Mouse (Mus musculus) cerebellum, adult 8-10 months (tissue): ENCODE results near the gene Spast.
"Not testable (repeated sequence)": the region's sequence is repeated elsewhere in the genome, so short reads cannot be mapped to it uniquely, and the experiment has no call there.

Source experiments
- DNase-seq: peaks from one replicate; pipeline ENCODE4 v3.0.0; 2022

Spast gene

DNA sequence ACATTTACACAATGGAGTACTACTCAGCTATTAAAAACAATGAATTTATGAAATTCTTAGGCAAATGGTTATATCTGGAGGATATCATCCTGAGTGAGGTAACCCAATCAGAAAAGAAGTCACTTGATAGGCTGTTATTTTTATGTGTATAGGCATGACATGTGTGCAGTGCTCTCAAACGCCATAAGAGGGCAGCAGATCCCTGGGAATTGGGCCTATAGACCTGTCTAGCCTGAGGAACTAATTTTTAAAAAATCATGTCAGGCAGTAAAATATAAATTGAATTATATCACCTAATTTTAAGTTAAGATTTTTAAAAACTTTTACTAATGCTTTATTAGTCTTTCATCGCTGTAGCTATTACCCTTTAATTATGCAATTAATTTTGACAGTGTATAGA lies 10.6 kb upstream of the Spast start:
- DNase-seq: not testable (repeated sequence)

DNA sequence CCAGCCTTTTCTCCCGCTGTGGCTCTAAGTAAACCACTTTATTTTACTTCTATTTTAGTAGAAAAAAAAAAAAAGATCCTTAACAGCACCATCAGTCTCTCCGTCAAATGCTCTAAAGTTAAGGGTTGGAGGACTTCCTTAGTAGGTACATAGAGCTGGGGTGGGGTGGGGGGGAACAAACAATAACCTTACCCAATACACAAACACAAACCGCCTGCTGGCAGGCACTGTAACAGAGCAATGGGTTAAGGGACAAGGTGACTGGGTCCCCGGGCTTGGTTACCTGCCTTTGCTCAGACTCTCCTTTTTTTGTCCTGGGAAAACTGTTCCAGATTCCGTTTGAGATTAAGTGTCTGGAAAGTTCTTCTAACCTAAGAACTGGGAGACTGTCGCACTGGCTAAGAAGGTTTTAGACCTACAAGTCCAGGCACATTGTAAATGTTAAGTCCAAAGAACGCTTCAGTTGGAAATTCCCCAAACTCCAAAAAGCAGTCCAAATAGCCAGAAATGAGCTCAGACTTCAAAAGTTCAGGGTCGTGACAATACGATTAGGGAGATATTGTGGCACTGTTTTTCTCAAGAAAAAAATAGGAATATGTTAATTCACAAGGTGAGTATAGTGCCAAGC lies 7.6 kb upstream of the Spast start:
- DNase-seq: no peak

DNA sequence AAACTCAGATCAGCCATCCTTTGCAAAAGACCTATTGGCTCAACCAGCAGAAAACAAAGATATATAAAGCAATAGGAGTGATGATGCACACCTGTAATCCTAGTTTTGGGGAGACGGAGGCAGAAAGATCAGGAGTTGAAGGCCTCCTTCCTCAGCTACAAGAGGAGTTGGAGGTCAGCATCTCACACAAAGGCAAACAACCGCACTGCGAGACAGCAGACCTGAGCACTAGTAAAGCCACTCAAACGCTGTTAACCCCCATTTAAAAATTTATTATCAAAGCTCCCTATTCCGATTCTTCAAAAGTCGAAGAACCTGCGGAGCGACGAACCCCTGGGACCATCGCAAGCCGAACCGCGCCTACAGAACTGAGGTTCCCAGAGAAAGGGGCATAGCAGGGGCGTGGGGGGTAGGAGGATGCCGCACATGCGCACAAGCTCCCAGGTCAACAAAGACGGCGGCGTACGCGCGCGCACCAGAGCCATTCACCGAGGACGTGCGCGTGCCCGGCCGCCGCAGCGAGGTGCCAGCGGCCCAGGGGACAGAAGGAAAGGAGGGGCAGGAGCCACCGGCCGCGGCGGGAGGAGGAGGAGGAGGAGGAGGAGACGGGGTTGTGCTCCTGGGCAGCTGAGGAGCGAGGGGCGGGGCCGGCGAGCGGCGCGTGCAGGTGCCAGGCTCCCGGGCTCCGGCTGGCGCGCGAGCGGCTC lies 409 bp upstream of the Spast start:
- DNase-seq: peak; percentile 96

DNA sequence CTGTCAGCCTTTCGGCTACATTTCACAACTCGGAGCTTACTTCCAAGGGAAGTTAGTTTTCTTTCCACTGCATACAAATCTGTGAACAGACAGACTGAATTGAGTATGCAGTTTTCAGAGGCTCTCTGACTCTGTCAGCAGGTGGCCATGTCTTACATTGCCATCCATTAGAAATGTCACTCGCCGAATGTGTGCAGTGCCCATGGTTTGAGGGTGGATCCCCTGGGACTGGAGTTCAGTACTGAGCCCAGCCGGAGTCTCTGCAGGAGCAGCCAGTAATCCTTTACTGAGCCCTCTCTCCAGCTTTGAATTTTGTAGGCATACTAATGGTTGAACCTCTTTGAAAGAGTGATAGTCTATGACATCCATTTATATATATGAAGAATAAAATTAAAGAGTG lies 2.4 kb downstream of the Spast start:
- DNase-seq: no peak

DNA sequence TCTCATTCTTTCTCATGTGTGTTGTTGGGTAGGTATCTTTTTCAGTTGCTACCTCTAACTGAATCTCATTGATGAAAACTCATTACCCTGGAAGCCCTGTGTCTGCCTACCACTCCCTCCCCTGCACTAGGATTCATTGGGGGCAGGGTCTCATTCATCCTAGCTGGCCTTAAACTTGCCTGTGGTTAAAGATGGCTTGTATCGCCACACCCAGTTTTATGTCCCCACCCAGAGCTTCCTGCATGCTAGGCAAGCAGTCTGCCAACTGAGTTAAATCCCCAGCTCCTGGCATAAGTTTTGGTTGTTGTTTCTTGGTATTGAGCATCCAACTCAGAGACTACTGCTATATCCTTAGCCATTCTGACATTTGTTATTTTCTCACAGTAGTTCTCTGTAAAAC lies 24.8 kb downstream of the Spast start:
- DNase-seq: no peak

DNA sequence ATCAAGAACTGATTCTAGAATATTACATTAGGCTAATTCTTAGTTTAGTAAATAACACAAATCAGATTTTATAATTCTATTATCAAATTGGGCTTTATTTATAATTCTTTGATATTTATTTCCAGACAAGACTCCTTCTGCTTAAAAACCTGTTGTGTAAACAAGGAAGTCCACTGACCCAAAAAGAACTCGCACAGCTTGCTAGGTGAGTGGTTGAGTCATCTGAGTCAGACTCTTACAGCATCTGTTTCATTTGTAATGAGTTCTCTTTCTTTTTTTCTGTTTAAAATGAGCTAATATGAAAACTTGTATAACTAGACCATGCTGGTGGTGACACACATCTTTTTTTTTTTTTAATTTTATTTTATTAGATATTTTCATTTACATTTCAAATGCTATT lies 38.1 kb downstream of the Spast start:
- no peak for DNase-seq

DNA sequence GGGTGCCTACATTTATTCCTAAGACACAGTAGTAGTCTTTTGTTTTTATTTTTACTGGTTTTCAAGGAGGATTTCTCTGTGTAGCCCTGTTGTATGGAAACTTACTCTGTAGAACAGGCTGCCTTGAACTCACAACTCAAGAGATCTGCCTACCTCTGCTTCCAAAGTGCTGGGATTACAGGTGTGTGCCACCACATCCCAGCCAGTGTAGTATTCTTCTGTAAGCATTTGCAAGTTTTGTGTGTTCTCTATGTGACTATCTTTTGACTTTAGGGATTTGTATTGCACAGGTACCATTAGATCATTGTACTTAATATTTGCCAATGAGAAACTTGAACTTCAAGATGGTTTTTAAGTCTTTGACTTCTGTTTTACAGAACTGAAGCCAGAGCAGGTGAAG lies 47.9 kb downstream of the Spast start:
- no peak for DNase-seq

DNA sequence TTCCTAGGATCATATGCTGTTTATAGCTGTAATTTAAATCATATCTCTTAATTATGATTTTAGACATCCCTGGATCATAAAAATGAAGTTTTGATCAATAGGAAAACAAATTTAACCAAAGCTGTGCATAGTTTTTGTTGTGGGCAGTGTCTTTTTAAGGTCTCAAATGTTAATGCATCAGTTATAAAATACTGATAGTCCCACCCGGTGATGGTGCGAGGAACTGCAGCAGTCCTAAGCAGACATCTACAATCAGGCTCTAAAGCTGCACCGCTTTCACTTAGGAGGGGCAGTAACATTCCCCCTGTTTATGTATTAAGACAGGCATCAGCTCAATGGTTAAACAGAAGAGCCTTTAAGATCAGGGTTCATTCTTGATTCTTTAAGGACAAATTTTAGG lies 51.1 kb downstream of the Spast start:
- no peak for DNase-seq

DNA sequence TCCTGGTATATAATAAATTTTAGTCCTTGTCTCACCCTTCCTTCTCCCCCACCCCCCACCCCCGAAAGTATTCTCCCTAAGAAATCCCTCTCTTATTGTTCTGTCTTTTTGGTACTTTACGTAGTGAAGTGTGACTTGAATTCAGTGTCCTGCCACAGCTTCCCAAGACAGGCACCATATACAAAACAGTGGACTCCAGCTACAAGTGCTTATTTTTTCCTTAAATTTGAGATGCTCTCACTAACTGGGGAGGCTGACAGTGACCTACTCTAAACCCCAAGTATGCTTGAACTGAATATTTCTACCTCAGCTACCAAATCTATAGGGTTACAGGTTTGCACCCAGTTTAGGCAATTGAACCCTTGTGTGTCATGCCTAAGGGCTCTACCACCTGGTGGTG lies 55.6 kb downstream of the Spast start:
- DNase-seq: no peak

DNA sequence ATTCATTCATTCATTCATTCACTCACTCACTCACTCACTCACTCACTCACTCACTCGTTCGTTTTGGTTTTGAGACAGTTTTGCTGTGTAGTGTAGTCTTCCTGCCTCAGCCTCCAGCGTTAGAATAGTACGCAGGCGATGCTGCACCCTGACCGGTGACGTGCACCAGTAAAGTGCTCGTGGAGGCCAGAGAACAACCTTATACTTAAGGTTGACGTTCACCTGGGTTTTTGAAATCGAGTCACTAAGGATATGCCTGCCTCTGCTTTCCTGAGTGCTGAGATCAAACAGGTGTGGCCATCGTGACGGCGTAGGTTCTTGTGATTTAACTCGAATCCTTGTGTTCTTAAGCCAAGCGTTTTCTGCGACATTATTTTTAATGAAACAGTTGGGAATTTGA lies 56.1 kb downstream of the Spast start:
- DNase-seq: no peak

DNA sequence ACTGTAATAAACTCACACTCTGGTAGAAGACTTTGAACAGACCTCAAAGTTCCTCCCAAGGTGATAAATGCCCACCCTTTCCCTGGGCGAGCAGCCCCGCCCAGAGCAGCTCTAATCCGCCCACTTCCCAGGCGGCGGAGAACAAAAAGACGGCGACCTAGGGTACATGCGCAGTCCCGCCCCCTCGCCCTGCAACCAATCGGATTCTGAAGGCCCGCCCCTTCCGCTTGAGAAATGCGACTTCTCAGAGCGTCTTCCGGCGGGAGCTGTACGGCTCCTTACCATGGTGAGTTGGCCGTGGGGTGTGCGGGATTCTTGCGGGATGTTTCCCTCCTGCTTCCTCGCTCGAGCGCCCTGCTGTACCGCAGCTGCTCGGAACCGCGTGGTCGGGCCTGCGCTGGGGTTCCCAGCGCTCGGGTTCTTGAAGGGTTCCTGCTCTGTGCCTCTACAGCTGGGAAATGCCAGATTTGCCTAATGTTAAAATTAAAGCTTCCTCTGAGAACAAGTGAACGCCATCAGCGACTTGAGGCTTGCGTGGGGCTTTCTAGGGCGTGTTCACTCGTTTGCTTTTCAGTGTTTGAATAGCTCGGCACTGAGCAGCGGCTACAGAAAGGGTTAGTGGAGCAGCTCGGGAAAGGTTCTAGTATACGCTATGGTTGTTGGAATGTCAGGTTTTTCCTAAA lies 56.7 kb downstream of the Spast start, which contains the start of gene Slc30a6:
Gene Slc30a6 (plus strand): TSS at position 226 of the 683 bp plus-strand sequence.
- DNase-seq: peak; percentile 96

DNA sequence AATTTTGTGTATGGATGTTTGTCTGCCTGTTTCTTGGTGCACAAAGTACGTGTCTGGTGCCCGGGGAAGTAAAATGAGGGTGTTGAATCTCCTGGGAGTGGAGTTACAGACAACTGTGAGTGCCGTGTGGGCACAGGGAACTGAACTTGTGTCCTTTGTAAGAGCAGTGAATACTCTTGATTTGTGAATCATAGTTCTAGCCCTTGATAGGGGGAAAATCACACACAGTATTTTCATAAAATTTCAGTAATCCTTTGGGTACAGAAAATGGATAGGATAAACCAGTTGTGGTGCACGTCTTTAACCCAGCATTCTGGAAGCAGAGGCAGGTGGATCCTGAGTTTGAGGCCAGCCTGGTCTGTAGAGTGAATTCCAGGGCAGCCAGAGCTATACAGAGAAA lies 58.0 kb downstream of the Spast start:
- no peak for DNase-seq

DNA sequence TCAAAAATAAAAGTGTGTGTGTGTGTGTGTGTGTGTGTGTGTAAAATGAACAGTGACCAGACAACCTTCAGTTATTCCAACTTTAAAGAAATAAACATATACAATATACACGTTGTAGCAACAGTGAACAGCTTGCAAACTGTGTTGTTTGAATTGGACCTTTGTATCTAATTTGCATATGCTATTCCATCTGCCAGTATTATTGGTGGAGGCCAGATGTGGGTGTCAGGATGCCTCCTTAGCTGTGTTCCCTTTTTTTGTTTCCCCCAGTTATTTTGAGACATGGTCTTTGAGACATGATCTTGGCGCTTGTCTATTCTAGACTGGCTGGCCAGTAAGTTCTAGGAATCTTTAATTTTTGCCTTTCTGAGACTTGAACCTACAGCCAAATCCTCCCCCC lies 58.4 kb downstream of the Spast start:
- DNase-seq: no peak

DNA sequence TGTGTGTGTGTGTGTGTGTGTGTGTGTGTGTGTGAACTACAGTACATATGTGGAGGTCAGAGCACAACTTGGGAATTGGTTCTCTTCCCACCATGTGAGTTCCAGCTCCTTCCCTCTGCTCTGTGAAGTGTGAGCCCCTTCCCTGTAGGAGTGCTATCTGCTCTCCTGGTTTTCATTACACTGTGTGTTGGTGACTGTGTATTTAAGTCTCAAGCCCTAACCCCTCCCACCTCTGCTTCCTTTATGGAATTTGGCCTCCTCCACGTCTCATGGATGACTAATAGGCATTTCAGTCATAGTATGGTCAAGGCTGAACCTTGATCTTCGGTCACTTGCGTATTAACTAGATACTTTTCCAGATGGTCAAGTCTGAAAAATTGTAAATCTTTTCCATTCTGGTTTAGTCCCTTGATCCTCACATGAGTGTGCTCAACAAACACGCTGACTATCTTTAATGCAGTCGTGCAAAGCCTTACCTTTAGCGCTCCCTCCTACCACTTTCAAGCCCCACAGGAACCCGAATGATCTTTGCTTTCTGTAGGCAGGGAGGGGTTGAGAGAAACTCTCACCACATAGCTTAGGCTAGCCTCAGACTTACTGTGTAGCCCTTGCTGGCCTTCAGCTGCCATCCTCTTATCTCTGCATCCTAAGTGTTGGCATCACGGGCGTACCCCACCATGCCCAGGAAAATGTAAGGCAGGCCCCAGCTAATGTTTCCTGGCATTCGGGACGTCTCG lies 63.9 kb downstream of the Spast start:
- no peak for DNase-seq

DNA sequence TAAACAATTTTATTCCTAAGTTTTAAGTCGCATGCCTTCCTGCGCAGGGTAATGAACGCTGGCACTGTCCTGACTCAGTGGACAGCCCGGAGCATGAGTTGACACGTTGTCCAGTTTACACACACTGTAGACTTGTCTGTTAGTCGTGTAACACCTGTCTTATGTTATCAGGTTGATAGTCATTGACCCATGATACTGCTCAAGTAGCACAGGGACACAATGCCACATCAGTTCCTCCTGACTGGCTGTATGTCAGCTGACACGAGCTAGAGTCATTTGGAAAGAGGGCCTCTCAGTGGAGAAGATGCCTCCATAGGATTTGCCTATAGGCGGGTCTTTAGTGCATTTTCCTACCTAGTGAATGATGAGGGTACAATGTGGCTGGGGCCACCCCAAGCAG lies 67.7 kb downstream of the Spast start:
- DNase-seq: no peak

DNA sequence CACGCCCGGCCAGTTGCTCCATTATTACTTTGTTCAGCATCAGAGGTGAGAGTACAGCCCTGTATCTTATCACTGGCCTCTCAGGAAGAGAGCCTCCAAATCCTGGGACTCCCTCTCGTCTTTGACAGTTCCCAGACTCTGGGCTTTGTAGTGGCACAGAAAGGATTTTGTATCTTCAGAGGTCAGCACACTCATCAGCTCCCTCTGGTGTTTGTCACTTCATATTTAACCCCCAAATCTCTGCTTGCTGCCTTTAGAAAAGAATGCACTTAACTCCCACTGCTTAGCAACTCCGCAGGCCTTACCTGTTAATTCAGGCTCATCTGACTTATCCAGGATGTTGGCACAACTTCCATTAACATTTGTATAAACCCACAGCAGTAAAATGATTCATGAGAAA lies 70.9 kb downstream of the Spast start:
- DNase-seq: no peak

DNA sequence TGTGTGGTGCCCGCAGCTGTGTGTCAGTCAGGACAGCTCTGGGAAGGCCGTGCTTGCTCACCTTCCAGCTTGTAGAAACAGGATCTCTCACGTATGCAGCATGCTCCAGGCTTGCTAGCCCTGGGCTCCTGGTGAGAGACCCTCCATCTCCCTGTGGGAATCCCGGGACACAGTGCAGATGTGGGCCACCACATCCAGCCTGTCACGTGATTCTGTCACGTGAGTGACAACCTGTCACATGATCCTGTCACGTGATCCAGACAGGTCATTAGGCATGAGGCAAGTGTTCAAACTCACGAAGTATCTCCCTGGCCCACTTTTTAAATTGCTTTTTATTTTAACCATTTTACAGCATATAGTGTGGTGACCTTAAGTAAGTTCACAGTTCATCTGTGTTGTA lies 74.5 kb downstream of the Spast start:
- no peak for DNase-seq

DNA sequence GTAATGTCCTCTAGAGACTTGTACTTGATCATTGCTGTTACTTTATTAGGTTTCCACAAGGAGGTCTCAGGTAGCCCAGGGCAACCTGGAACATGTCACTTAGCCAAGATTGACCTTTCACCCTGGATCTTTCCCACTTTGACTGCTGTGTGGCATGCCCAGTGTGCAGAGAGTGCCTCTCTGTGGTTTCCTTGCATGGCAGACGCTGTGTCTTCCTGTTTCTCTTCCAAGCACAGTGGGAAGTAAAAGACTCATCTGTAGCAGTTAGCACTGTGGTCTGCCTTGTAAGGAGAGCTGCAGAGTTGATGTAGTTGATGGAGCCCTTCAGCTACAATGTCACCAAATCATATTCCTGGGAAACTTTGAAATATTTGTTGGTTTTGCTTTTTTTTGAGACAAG lies 75.9 kb downstream of the Spast start:
- no peak for DNase-seq

DNA sequence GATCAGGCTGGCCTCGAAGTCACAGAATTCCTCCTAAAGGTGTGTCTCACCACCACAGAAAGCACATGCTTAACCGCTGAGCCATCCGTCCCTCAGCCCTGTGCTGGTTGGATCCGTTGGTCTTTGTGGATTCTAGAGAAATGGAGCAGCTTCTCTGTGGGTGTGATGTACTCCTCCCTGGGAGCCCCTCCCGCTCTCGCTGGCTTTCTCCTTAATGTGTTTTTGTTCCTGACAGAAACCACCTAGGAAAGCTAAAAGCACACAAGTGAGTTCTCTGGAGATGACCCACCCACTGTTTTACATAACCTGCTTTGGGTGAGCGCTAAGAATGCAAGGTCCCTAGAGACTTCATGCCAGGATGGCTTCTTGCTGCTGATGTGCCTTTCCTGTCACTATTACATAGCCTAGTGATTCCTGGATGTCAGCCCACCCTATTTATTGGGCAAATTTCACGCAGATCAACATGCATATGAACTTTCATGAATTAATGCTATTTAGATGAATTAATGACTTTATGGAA lies 78.1 kb downstream of the Spast start:
- no peak for DNase-seq

DNA sequence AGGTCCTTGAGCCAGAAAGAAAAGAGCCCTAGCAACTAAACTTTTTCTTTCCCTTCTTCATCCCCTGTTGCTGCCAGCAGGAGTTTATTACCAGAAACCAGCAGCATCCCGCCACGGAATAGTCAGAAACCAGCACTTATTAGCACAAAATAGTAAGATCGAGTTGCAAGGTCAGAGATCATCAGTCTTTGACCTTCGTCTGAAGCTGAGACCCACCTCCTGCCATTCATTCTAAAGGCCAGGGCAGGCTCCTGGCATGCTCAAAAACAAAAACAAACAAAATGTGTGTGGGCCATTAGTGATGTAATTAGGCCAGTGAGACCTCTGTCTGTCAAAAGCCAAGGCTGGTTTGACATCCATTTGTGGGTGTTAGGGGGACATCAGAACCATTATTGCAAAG lies 79.4 kb downstream of the Spast start:
- no peak for DNase-seq

DNA sequence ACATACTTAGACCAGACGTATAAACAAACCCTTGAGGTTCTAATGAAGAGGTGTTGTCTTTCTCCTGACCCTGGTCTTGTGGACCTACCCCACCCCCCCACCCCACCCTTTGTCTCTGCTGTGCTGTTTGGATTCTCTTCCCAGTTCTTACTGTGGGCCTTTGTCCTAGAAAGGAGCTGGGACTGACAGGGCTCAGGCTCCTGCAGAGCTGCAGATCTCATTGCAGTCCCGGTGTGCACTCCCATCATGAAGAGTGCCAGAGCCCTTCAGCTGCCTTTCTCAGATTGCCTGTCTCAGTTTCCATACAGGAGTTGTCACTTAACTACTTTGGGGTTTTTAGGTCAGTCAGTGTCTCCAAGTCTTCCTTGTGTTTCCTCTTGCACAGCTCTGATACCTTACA lies 81.9 kb downstream of the Spast start:
- DNase-seq: no peak

DNA sequence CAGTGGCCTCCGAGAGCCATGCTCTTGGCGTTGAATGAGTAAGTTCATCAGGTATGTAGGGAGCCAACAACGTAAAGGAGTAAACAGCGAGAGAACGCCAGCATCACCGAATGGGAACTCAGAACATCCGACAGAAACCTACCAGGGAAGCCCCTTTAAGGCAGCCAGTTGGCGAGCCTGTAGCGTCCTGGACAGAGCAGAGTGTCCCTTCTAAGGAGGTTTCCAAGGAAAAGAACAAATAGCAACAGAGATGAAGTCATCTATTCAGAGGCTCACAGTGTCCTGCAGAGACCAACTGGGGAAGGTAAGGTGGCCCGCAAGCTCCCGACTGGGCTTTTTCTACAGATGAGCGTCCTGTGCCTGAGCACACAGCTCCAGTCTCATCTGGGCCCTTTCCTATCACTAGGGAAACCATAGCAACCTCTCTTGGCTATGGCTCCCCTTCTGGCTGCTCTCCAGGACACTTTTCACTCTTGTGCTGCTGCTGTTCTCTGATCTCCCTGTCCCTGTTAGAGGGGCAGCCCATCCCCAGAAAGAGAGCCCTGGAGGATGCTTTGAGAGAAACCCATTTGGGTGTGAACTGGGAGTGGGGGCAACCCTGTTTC lies 85.7 kb downstream of the Spast start:
- no peak for DNase-seq

DNA sequence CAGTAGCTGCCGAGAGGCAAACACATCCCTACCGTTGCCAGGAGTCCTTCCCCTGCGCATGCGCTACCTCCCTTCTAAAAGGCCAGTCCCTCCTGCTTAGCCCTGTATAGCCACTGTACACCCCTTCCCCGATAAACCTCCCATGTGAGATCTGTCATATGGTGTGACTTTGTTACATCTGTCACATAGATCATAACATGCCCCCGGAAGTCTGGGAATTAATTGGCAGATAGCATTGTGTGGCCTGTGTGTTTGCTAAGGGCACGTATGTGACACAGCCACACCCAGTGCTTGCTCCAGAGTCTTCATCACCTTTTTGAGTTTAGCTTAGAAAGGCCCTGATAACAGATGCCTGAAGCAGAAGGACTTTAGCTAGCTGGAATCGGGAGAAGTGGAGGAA lies 91.3 kb downstream of the Spast start:
- no peak for DNase-seq
